Mouse (Mus musculus) stomach, embryonic 15.5 days (tissue): ENCODE measurements at regions not wholly inside any gene's neighbourhood (a gene's known extent, or its start where the extent isn't known, plus 50 kb on each side); places are given as distances from the start of the nearest gene placed in this dataset.

ENCODE experiments used
- ATAC-seq: fragments of 200-750 bp; cut with Nextera tagmentation; 2 replicates; pipeline ENCODE4 v1.8.0; 2017; ENCODE audit warnings: low read depth, moderate number of reproducible peaks, moderate TSS enrichment; ENCODE audit not compliant: insufficient read depth, low FRiP score
- H3K27ac ChIP-seq: fragments of 300-500 bp; sonication (generic); 2 replicates; pipeline ENCODE4 v1.5.1; 2015; ENCODE audit warnings: mild to moderate bottlenecking, inconsistent platforms
- H3K27me3 ChIP-seq: fragments of 300-500 bp; sonication (generic); replicated peaks from 2 replicates; pipeline ENCODE4 v1.6.1; 2015; ENCODE audit warnings: inconsistent platforms
- H3K36me3 ChIP-seq: fragments of 300-500 bp; sonication (generic); 2 replicates; pipeline ENCODE4 v1.6.1; 2015; ENCODE audit warnings: inconsistent platforms
- H3K4me1 ChIP-seq: fragments of 300-500 bp; sonication (generic); 2 replicates; pipeline ENCODE4 v1.6.1; 2015; ENCODE audit warnings: inconsistent platforms
- H3K4me2 ChIP-seq: fragments of 300-500 bp; sonication (generic); 2 replicates; pipeline ENCODE4 v1.6.1; 2015; ENCODE audit warnings: mild to moderate bottlenecking, inconsistent platforms
- H3K4me3 ChIP-seq: fragments of 300-500 bp; sonication (generic); replicated peaks from 2 replicates; pipeline ENCODE4 v1.5.1; 2015; ENCODE audit warnings: inconsistent platforms
- H3K9ac ChIP-seq: fragments of 300-500 bp; sonication (generic); 2 replicates; pipeline ENCODE4 v1.6.1; 2015; ENCODE audit warnings: inconsistent platforms
- H3K9me3 ChIP-seq: fragments of 300-500 bp; sonication (generic); 2 replicates; pipeline ENCODE4 v1.6.1; 2016; ENCODE audit warnings: inconsistent platforms
- WGBS: fragments of 180-500 bp; shearing (Covaris S2); methylation state at CpG from one replicate; pipeline ENCODE4 v1.1.7; 2015; 5-methylcytosine and 5-hydroxymethylcytosine counted together

DNA sequence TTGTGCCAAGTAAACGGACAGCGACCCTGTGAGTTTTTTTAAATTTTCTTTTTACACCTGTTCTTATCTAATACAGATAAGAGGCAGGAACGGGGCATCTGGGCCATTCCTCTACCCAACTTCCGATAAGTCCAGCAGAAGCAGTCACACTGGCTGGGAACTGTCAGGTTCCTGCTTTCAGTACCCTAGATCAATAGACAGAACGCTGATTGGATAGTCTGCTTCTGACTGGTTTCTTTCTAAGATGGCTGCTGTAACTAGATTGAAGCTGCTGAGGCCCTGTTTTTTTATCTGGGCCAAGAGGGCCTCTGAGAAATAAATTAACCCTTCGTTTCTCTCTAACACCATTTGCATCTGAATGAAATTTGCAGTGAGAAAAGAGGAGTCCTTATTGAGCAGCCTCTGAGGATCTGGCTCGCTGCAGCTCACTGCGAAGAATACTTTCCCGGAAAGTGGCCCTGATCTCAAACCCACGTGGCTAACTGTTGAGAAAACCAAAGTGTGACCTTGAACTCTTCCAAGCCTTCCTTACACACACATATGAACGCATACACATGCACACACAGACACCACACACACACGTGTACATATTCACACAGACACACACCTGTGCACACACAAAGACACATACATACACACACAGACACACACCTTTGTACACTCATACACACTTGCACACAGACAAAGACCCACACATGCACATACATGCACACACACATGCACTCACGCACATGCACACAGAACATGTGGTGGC lies 253.8 kb downstream of the Irs2 start:
- H3K4me1 ChIP-seq: no peaks in the 10 kb centered on the region
- no peak for ATAC-seq
- no peak overlapping the region for H3K4me3 ChIP-seq
- no peaks in the 10 kb centered on the region for H3K9me3 ChIP-seq
- no peaks in the 10 kb centered on the region for H3K27me3 ChIP-seq
- no peaks in the 10 kb centered on the region for H3K36me3 ChIP-seq
- WGBS: 64% methylated on average over 13 of the region's 13 CpGs
- no peak overlapping the region for H3K27ac ChIP-seq
- no peak overlapping the region for H3K9ac ChIP-seq
- no peak overlapping the region for H3K4me2 ChIP-seq

DNA sequence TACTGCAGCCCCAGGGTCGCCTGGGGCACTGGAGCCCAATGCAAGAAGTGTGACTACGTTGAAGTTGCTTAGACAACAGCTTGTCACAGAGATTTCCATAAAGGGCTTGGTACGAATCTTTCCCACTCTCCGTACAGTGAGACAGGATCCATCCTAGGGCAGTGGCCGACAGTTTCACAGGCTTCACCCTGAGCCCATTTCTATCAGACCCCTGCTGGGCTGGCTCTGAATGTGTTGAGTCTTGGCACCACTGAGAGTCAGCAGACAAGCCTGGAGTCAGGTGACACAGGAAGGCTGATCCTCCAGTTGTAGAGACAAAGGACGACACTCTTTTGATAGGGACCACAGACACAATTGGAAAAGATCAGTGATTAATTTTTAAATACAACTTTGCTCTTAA lies 255.2 kb downstream of the Irs2 start:
- no peaks in the 10 kb centered on the region for H3K4me1 ChIP-seq
- ATAC-seq: no peak
- no peak overlapping the region for H3K4me3 ChIP-seq
- no peak overlapping the region for H3K9ac ChIP-seq
- no peak overlapping the region for H3K4me2 ChIP-seq
- 80% methylated on average over 6 of the region's 6 CpGs for WGBS
- no peak overlapping the region for H3K27ac ChIP-seq
- no peaks in the 10 kb centered on the region for H3K9me3 ChIP-seq
- H3K36me3 ChIP-seq: no peaks in the 10 kb centered on the region
- H3K27me3 ChIP-seq: no peaks in the 10 kb centered on the region

DNA sequence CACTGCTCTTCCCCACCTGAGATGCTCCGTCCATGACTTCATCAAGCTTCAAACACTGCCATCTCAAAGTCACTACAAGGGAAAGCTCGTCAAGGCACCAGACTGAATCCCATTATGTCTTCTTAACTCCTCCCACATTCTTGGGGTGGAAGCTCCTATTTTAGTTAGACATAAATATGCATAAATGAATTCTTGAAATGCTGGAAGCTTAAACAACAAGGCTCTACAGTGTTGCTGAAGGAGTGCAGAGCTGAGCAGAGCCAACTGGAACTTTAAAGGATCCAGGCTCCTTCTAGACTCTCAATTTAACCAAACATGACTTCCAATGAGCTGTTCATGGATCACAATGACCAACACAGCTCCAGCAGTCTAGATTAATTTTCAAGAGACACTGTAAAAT lies 261.1 kb downstream of the Irs2 start:
- no peaks in the 10 kb centered on the region for H3K36me3 ChIP-seq
- no peaks in the 10 kb centered on the region for H3K4me1 ChIP-seq
- H3K9ac ChIP-seq: no peak overlapping the region
- H3K9me3 ChIP-seq: no peaks in the 10 kb centered on the region
- H3K27me3 ChIP-seq: no peaks in the 10 kb centered on the region
- ATAC-seq: no peak
- H3K27ac ChIP-seq: no peak overlapping the region
- no peak overlapping the region for H3K4me2 ChIP-seq
- 79% methylated on average over 2 of the region's 2 CpGs for WGBS
- H3K4me3 ChIP-seq: no peak overlapping the region

DNA sequence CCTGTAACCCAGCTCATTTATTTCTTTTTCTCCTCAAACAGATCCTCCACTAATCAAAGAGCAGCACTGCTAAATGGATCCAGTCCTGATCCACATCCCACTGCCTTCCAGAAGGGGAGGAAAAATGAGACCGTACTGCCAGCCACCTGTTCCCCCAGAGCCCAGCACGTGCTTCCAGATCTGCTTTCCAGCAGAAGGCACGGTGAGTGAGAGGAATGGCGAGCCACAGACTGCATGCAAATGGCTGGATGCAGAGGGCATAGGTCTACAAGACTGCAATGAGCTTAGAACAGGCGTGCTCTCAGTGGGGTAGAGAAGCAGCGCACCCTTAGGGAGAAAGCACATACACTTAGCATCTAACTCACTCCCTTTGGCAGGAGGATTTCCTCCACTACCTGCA lies 265.0 kb downstream of the Irs2 start:
- Histone ChIP-seq H3K27me3 (no peaks in the 10 kb centered on the region), H3K4me2 (no peak overlapping the region), H3K27ac (no peak overlapping the region), H3K36me3 (no peaks in the 10 kb centered on the region), H3K9ac (no peak overlapping the region), H3K4me1 (no peaks in the 10 kb centered on the region), H3K4me3 (no peak overlapping the region), H3K9me3 (no peaks in the 10 kb centered on the region)
- WGBS: 64% methylated on average over 6 of the region's 6 CpGs
- ATAC-seq: no peak

DNA sequence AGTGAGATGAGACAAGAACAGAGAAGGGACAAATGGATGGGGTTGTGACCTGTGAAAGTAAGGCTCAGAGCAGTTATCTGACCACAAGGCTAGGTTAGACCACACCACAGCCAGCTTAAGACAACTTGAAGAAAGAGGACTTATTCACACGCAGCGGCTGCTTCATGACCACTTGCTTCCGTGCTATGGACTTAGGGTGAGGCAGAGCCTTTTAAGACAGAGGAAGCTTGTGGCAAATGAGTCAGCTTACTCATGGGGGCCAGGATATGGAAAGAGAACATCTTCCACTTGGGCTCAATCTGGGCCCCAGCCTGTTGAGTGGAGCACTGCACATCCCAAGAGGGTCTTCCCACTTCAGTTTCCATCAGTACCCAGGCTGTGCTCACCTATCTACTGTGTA lies 267.4 kb downstream of the Irs2 start:
- Histone ChIP-seq H3K4me2 (no peak overlapping the region), H3K9ac (no peak overlapping the region), H3K27me3 (no peaks in the 10 kb centered on the region), H3K9me3 (no peaks in the 10 kb centered on the region), H3K27ac (no peak overlapping the region), H3K4me1 (no peaks in the 10 kb centered on the region), H3K36me3 (no peaks in the 10 kb centered on the region), H3K4me3 (no peak overlapping the region)
- ATAC-seq: no peak
- 80% methylated on average over 3 of the region's 3 CpGs for WGBS

DNA sequence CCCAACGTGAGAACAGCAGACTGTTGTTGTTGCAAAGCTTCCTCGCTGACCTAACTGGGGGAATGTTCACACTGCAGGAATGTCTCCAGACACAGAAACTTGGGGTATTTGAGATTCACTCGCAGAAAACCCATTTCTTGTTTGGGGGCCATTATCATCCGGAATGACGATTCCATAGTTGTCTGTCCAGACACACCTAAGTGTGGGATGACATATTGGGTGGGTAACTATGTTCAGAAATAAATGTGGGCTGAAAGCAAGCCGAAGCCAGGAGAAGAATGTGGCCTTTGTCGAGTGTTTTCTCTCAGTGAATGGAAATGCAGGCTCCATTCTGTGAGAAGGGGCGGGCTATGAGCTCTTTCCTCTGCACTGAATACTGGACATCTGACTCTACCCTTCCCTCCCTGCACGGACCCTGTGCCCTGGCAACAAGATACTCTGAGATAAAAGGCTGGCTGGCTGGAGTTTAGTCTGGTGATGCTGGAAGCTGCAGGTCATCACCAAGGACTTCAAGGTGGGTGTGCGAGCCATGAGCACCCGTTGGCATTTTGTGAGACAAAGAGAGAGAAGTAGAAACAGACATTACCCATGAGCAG lies 269.7 kb downstream of the Irs2 start:
- H3K9ac ChIP-seq: no peak overlapping the region
- no peak overlapping the region for H3K4me3 ChIP-seq
- no peaks in the 10 kb centered on the region for H3K4me1 ChIP-seq
- H3K27ac ChIP-seq: no peak overlapping the region
- no peaks in the 10 kb centered on the region for H3K27me3 ChIP-seq
- no peaks in the 10 kb centered on the region for H3K9me3 ChIP-seq
- H3K4me2 ChIP-seq: no peak overlapping the region
- H3K36me3 ChIP-seq: no peaks in the 10 kb centered on the region
- no peak for ATAC-seq
- WGBS: 59% methylated on average over 11 of the region's 11 CpGs

DNA sequence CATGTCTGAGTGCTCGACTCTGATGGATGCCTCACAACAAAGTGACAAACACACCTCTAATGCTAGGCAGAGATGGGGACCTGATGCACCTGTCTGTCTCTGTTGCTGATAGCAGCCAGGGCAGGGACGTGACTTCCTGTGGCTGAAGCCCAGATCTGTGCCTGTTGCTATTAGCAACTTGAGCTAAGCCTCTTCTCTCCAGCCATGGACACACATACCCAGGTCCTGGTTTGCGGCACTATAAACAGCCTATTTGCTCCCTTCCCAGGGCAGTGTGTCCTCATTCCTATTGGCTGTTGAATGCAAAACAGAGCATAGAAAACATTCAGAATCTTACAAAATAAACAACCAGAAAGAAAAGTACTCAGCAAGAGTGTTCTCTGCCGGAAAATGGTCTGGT lies 273.5 kb downstream of the Irs2 start:
- no peaks in the 10 kb centered on the region for H3K27me3 ChIP-seq
- no peak for ATAC-seq

DNA sequence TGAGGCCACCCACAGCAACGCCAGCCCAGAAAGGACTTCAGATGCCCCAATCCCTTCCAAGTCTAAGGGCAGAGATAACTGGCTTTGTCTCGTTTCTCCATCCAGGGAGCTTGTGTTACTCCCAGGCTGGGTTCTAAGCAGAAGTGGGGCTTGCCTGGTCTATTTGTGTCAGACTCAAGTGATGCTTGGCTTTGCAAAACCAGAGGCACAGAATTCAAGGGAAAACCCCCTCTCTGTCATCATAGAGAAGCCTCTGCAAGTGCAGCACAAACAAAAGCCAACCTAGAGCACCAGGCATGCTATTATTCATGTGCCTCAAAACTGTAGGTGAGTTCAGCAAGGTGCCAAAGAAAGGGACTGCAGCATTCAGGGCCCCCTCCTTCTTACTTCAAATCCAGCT lies 284.9 kb downstream of the Irs2 start:
- Histone ChIP-seq H3K9ac (no peak overlapping the region), H3K36me3 (no peaks in the 10 kb centered on the region), H3K4me1 (no peaks in the 10 kb centered on the region), H3K27ac (no peak overlapping the region), H3K9me3 (no peaks in the 10 kb centered on the region), H3K27me3 (no peaks in the 10 kb centered on the region), H3K4me3 (no peak overlapping the region), H3K4me2 (no peak overlapping the region)
- no peak for ATAC-seq
- WGBS: 68% methylated on average over 2 of the region's 2 CpGs

More for the DNA sequence above, 273.5 kb downstream of the Irs2 start:
- Histone ChIP-seq H3K9me3 (no peaks in the 10 kb centered on the region), H3K9ac (no peak overlapping the region), H3K27ac (no peak overlapping the region), H3K4me3 (no peak overlapping the region), H3K4me2 (no peak overlapping the region), H3K4me1 (no peaks in the 10 kb centered on the region), H3K36me3 (no peaks in the 10 kb centered on the region)
- 48% methylated on average over 4 of the region's 4 CpGs for WGBS

DNA sequence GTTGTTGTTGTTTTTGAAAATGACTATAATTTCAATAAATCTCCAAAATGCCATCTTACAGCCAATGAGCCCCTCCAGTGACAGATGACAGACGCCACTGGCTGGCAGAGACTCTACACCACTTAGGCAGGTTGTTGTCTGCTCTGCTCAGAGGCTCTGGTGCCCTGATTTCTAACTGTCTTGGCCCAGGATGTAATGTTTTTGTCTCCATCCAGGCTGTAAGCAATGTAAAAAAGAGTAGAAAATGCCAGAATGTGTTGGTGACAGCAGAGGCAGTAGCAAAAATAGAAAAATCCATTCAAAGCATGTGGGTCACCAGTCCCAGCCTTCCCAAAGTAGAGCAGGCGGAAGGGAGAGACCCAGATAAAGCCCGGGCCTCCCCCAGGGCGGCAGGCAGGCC lies 285.5 kb downstream of the Irs2 start:
- ATAC-seq: no peak
- H3K9me3 ChIP-seq: no peaks in the 10 kb centered on the region
- H3K27me3 ChIP-seq: no peaks in the 10 kb centered on the region
- H3K9ac ChIP-seq: no peak overlapping the region
- no peaks in the 10 kb centered on the region for H3K36me3 ChIP-seq
- WGBS: 78% methylated on average over 4 of the region's 4 CpGs
- no peak overlapping the region for H3K27ac ChIP-seq
- no peak overlapping the region for H3K4me3 ChIP-seq
- H3K4me1 ChIP-seq: no peaks in the 10 kb centered on the region
- no peak overlapping the region for H3K4me2 ChIP-seq

DNA sequence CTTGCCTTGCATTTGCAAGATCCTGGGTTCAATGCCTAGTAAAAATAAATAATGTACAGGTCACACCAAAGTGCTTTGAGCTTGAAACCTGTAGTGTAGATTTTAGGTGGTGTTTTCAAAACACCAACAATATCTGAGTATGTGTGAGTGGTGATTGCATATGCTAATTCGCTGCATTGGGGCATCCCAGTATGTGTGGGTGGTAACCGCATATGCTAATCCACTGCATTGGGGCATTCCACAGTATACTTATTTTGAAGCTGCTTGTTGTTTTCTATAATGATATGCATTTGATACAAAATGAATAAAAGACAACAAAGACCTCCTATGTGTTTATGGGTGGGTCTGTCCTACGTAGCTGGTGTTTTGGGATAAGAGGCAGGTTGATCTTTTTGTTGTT lies 285.9 kb downstream of the Irs2 start:
- ATAC-seq: no peak
- H3K4me3 ChIP-seq: no peak overlapping the region
- 94% methylated on average over 3 of the region's 3 CpGs for WGBS
- H3K4me2 ChIP-seq: no peak overlapping the region
- H3K36me3 ChIP-seq: no peaks in the 10 kb centered on the region
- no peaks in the 10 kb centered on the region for H3K4me1 ChIP-seq
- no peaks in the 10 kb centered on the region for H3K27me3 ChIP-seq
- no peak overlapping the region for H3K27ac ChIP-seq
- no peak overlapping the region for H3K9ac ChIP-seq
- no peaks in the 10 kb centered on the region for H3K9me3 ChIP-seq

DNA sequence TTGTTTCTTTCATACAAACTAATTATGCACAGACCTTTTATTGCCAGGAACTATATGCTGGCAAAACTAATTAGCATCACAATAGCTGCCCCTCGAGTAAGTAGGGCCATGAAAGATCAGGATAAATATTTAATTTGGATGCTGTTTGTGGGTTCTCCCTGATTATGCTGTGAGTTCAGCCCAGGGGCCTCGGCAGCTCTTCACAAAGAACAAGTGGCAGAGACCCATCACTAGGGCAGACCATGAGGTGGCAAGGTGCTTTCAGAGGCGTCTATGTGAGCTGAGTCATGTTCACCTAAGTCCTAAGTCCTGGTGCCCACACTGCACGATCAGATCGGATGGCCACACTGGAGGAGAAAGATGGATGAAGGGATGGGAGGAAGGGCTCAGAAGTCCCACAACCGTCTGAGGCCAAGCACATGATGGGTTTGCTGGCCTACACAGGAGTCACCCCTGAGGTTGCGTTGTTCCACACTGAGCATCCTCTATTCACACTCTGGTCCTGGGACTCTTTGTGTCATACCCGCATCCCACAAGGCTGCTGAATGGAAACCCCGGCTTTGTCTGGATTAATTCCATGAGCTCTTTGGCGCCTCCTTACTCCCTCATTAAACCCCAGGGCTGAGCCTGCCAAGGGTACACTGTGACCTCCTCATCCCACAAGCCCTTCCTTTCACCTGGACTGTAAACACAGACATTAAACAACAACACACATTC lies 287.0 kb downstream of the Irs2 start:
- Histone ChIP-seq H3K4me1 (no peaks in the 10 kb centered on the region), H3K4me2 (no peak overlapping the region), H3K9ac (no peak overlapping the region), H3K27me3 (no peaks in the 10 kb centered on the region), H3K4me3 (no peak overlapping the region), H3K27ac (no peak overlapping the region), H3K36me3 (no peaks in the 10 kb centered on the region), H3K9me3 (no peaks in the 10 kb centered on the region)
- ATAC-seq: no peak
- WGBS: 67% methylated on average over 10 of the region's 10 CpGs

DNA sequence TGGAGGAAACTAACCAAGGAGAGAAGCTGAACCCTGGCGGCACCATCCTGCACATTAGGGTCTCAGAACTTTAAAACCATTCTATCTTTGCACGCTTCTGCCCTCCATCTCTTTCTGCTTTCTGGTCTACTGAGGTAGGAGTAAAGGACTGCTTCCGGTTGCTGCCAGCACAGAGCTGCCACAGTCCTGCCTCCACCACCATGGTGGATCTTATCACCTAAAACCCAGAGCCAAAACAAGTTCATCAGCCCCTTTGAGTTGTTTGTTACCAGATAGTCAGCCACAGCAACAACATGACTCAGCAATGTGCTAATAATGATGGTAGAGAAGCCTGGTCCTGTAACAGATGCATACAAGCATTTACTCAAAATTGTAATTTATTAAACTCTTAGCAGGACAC lies 287.9 kb downstream of the Irs2 start:
- Histone ChIP-seq H3K4me3 (no peak overlapping the region), H3K27me3 (no peaks in the 10 kb centered on the region), H3K4me1 (no peaks in the 10 kb centered on the region), H3K27ac (no peak overlapping the region), H3K9ac (no peak overlapping the region), H3K4me2 (no peak overlapping the region), H3K9me3 (no peaks in the 10 kb centered on the region), H3K36me3 (no peaks in the 10 kb centered on the region)
- 86% methylated on average over 3 of the region's 3 CpGs for WGBS
- no peak for ATAC-seq
